Mouse (Mus musculus): ENCODE results near the gene Sgms1. TPM values are rescaled to one million over a fixed set of nuclear protein-coding genes. Genes with fewer than 3 reads are reported as not detected.

The Sgms1 gene
- polyA plus RNA-seq (2012; ENCODE audit: insufficient read depth, insufficient read length, missing spikeins) = 14.6 and 17.3 TPM in 2 replicates

DNA sequence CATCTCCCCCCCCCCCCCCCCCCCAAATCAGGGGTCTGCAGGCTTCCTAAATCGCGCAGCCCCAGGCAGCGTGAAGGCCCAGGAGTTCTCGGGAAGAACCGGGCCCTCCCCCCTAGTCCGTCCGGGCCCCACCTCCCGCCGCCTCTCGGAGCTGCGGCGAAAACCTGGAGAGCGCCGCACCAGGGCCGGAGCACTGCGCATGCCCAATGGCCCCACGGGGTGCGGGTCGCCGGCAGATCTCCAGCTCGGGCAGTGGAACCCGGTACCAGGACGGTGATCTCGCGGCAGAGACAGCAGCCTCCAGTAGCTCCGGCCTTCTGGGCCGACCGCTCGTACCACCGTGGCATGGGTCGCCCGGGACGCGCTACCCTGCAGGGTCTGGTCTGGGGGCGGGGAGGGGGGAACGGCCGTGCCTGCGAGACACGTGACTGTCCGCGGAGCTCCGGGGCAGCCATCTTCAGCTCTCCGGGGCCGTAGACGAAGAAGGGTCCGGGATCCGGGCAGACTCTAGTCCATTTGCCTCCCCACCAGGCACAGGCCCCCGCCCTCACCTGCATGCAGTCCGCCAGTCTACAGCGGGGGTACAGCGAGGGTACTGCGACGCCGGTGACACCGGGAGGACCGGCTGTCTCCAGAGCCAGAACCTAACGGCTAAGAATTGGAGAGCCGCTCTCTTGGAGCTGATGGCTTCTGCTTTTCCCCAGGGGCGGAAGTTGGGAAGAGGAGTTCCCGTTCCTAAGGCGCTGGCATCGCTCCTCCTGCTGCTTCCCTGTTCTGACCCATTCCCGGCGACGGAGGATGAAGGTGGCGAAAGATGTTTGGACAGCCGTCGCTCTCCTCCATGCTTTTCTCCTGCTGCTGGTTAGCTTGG, at the start of gene Sgms1:
TSS of gene Sgms1 (minus strand) at position 714 of the 871 bp plus-strand sequence.
- H3K27ac ChIP-seq (replicated peaks; ENCODE audit: low read depth, low read length) = peak within 1 kb of the TSS; percentile 97
- 0 out of 2 replicates have a peak, but pooled peaks cover 2% of the 10 kb centered on the region for H3K4me1 ChIP-seq (ENCODE audit: control insufficient read depth, insufficient read depth, insufficient read length, low read length)
- peak within 1 kb of the TSS; percentile 94 for H3K4me3 ChIP-seq (ENCODE audit: insufficient read depth, low read depth, low read length)

GRCm38 (mm10) chr19:32425856-32426255, 36.3 kb upstream of the Sgms1 start:
- Histone ChIP-seq H3K27ac (replicated peaks; ENCODE audit: low read depth, low read length) (no peak overlapping the region), H3K4me3 (ENCODE audit: insufficient read depth, low read depth, low read length) (no peak overlapping the region), H3K4me1 (ENCODE audit: control insufficient read depth, insufficient read depth, insufficient read length, low read length) (no peaks in the 10 kb centered on the region)

DNA sequence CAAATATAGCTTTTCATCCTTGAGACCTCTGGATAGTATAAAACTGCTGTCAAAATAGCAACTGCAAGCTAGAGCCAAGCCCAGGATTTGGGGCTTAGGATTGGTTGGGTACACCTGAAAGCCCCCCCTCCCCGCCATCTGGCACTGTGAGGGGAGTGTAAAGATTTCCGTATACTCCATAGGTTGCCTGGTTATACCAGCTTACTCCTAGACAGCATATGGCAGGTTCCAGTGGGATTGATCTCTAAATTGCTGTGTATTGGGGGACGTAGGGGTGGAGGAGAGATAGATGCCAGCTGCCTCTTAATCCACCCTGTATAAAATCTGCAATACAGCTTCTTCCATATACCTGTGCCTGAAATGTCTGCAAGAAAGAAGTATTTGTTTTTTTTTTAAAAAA, 35.2 kb upstream of the Sgms1 start:
- H3K27ac ChIP-seq (replicated peaks; ENCODE audit: low read depth, low read length) = no peak overlapping the region
- no peak overlapping the region for H3K4me3 ChIP-seq (ENCODE audit: insufficient read depth, low read depth, low read length)
- H3K4me1 ChIP-seq (ENCODE audit: control insufficient read depth, insufficient read depth, insufficient read length, low read length) = no peaks in the 10 kb centered on the region

DNA sequence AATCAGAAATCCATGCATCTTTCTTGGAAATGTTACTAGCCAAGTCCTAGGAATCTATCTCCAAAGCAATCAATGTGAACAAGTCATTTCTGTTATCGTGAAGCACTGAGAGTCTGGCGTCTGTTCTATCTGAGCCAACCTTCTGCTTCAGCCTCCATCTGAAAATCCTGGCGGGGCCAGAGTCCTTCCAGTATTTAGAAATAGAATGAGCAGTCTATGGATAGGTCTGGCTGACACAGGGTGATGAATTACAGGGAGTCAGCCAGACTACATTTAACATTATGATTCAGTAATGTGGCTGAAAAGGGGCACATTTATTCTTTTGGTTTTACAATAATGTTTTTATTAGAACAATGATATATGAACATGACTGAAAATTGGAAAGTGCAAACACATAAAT, 29.6 kb upstream of the Sgms1 start:
- Histone ChIP-seq H3K4me3 (ENCODE audit: insufficient read depth, low read depth, low read length) (no peak overlapping the region), H3K27ac (replicated peaks; ENCODE audit: low read depth, low read length) (no peak overlapping the region), H3K4me1 (ENCODE audit: control insufficient read depth, insufficient read depth, insufficient read length, low read length) (no peaks in the 10 kb centered on the region)

GRCm38 (mm10) chr19:32416692-32417317, 27.3 kb upstream of the Sgms1 start:
- H3K4me3 ChIP-seq (ENCODE audit: insufficient read depth, low read depth, low read length) = no peak overlapping the region
- no peak overlapping the region for H3K27ac ChIP-seq (replicated peaks; ENCODE audit: low read depth, low read length)
- no peaks in the 10 kb centered on the region for H3K4me1 ChIP-seq (ENCODE audit: control insufficient read depth, insufficient read depth, insufficient read length, low read length)

DNA sequence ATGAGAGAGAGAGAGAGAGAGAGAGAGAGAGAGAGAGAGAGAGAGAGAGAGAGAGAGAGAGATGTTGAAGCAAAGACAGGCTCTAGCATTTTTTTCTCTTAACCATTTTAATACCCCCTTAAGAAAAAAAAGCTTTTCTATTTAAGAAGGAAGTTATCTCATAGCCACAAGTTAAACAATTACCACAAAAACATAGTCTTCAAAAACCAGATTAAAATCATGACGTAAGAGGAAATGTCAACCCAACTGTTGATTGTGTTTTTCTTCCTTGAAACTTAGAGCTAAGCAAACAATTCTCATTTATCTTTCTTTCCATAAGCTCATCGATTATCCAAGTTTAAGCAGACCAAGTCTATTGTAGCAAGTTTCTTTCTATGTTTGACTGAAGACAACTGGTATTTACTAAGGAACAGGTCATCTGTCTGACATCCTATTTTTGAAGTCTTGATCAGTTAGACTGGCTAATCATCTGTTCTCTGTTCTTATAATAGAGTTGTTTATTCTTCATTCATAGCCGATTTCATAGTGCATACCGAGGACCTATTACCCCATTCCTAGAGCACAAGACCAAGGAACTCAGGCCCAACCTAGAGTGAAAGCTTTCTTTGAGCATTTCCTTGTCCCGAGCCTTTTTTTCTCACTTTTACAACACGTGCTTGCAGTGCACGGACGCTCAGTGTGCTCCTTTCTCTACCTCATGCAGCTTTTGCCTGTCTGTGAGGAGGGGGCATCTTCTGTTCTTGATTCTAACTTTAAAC, 20.3 kb upstream of the Sgms1 start:
- H3K4me1 ChIP-seq (ENCODE audit: control insufficient read depth, insufficient read depth, insufficient read length, low read length) = no peaks in the 10 kb centered on the region
- no peak overlapping the region for H3K4me3 ChIP-seq (ENCODE audit: insufficient read depth, low read depth, low read length)
- H3K27ac ChIP-seq (replicated peaks; ENCODE audit: low read depth, low read length) = no peak overlapping the region

DNA sequence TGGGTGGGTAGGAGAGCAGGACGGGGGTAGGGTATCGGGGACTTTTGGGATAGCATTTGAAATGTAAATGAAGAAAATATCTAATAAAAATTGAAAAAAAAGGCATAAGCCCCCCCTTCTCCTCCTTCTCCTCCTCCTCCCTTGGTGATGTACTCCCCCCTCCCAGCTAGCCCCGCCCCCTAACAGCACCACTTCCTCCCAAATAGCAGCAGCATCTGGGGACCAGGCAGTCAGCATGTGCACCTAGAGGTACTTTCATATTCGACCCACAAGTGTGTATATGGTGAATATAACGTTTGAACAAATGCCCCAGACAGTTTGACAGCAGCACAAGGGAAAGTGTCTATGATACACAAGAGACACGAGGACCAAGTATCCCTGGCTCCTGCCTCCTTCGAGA, 17.2 kb upstream of the Sgms1 start:
- H3K4me3 ChIP-seq (ENCODE audit: insufficient read depth, low read depth, low read length) = no peak overlapping the region
- H3K4me1 ChIP-seq (ENCODE audit: control insufficient read depth, insufficient read depth, insufficient read length, low read length) = no peaks in the 10 kb centered on the region
- H3K27ac ChIP-seq (replicated peaks; ENCODE audit: low read depth, low read length) = no peak overlapping the region

DNA sequence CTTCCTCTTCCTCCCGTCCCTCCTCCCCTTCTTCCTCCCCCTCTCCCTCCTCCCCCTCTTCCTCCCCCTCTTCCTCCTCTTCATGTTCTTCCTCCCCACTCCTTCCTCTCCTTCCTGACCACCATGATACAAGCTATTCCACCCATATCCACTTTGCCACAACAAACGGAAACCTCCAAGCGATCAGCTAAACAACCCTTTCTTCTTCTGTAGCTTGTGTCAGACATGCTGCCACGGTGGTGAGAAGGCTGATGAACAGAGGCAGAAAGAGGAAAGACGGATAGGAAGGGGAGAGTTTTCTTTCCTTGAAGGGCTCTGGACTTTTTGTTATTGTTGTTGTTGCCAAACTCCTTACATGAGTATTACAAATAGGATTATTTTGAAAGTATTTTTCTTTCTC, 14.9 kb upstream of the Sgms1 start:
- Histone ChIP-seq H3K27ac (replicated peaks; ENCODE audit: low read depth, low read length) (no peak overlapping the region), H3K4me3 (ENCODE audit: insufficient read depth, low read depth, low read length) (no peak overlapping the region)

DNA sequence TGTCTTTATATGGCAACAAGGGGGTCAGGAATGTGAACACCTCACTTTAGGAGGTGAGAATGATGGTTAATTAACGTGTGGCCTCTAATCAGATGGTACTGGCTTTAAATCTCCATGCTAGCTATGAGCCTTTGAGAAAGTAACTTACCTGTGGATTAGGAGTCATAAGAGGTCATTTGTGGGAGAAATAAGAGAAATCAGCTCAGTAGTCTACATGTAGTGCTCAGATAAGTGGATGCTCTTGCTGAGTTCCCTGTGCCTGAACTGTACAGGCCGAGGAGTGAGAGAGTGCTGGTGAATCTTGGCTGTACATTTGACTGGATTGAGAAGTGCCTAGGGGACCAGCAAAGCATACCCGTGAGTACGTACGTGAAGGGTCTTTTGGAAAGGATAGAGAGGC, 14.3 kb upstream of the Sgms1 start:
- no peak overlapping the region for H3K4me3 ChIP-seq (ENCODE audit: insufficient read depth, low read depth, low read length)
- H3K4me1 ChIP-seq (ENCODE audit: control insufficient read depth, insufficient read depth, insufficient read length, low read length) = no peaks in the 10 kb centered on the region
- H3K27ac ChIP-seq (replicated peaks; ENCODE audit: low read depth, low read length) = no peak overlapping the region

More for the DNA sequence above, 14.9 kb upstream of the Sgms1 start:
- H3K4me1 ChIP-seq (ENCODE audit: control insufficient read depth, insufficient read depth, insufficient read length, low read length) = no peaks in the 10 kb centered on the region

DNA sequence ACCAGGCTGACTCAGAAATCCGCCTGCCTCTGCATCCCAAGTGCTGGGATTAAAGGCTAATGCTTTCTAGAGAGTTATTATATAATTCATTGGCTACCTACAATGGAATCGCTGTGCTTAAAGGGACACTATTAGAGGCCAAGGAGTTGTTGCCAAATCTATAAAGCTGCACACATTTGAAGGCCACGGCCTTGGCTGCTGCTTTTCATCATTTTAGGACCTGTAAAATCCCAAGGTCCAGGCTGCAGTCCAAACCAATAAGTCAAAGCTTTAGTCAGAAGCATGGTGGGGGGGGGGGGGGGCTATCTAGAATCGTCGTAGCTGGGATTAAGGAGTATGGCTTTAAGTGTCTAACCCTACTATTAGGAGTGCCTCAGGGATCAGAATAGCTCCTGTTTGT, 9.0 kb upstream of the Sgms1 start:
- Histone ChIP-seq H3K4me1 (ENCODE audit: control insufficient read depth, insufficient read depth, insufficient read length, low read length) (no peaks in the 10 kb centered on the region), H3K4me3 (ENCODE audit: insufficient read depth, low read depth, low read length) (no peak overlapping the region), H3K27ac (replicated peaks; ENCODE audit: low read depth, low read length) (no peak overlapping the region)

DNA sequence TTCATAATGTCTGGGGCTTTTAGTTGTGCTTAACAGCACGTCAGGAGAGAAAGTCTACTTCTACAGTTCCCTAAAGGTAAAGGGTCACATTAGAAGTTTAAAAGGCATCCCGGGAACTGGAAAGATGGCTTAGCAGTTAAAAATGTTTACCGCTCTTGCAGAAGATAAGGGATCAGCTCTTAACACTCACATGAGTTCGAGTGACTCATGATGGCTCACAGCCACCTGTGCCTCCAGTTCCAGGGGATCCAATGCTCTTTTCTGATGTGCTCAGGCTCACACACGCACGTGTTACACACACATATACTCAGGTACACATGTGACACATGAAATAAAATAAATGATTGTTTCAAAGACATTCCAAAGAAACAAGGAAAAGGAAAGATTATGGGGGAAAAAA, 6.8 kb upstream of the Sgms1 start:
- Histone ChIP-seq H3K4me1 (ENCODE audit: control insufficient read depth, insufficient read depth, insufficient read length, low read length) (no peaks in the 10 kb centered on the region), H3K4me3 (ENCODE audit: insufficient read depth, low read depth, low read length) (no peak overlapping the region), H3K27ac (replicated peaks; ENCODE audit: low read depth, low read length) (no peak overlapping the region)

GRCm38 (mm10) chr19:32394825-32395224, 5.3 kb upstream of the Sgms1 start:
- Histone ChIP-seq H3K4me3 (ENCODE audit: insufficient read depth, low read depth, low read length) (no peak overlapping the region), H3K4me1 (ENCODE audit: control insufficient read depth, insufficient read depth, insufficient read length, low read length) (no peaks in the 10 kb centered on the region), H3K27ac (replicated peaks; ENCODE audit: low read depth, low read length) (no peak overlapping the region)

DNA sequence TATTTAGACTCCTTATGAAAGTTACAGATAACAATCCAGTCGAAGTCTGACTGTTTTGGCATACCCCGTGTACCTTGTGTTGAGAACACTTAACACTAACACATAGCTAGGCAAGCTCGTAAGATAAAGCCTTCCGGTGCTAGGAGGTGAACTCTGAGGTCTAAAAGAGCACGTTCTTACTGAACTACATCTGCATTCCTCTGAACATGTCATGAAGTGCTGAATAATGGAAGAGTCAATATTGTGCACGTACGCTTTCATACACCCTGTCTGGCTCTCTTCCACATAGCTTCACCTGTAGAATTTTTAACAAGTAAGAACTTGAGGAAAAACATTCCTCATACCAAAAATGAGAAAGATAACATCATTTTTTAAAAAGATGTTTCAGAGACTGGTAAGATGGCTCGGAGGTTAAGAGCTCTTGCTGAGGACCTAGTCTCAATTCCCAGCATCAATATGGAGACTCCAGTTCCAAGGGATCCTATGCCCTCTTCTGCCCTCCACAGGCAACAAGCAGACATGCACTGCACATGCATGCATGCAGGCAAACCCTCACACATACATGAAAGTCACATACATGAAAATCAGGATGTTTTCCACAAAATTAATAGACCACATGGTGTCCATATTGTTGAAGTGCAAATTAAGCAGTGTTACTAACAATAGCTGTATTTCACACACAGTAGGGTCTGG, 4.4 kb upstream of the Sgms1 start:
- no peak overlapping the region for H3K27ac ChIP-seq (replicated peaks; ENCODE audit: low read depth, low read length)
- no peaks in the 10 kb centered on the region for H3K4me1 ChIP-seq (ENCODE audit: control insufficient read depth, insufficient read depth, insufficient read length, low read length)
- no peak overlapping the region for H3K4me3 ChIP-seq (ENCODE audit: insufficient read depth, low read depth, low read length)

DNA sequence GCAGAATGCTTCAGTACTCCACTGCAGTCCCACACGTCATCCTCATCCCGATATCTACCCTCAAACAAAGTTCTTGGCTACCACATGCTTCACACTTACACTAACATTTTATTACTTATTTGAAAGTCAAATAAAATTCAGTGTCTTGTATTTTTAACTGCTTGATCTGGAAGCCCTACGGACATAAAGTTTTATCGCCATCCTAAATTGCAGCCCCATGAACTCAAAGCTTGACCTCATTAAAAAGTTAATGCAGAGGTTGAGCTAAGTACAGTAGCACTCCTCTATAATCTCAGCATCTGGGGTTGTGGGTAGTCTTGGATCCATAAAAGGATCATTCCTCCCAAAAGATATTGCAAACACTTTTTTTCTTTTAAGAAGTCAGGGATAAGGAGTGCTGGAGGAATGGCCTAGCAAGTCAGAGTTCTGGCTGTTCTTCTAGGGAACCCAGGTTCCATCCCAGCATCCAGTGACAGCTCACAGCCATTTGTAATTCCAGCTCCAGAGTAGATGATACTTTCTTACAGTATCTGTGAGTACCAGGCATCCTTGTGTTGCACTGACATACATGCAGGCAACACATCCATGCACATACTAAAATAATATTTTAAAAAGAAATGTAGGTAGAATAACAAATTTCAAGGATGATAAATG, 3.7 kb upstream of the Sgms1 start:
- Histone ChIP-seq H3K4me1 (ENCODE audit: control insufficient read depth, insufficient read depth, insufficient read length, low read length) (no peaks in the 10 kb centered on the region), H3K4me3 (ENCODE audit: insufficient read depth, low read depth, low read length) (no peak overlapping the region), H3K27ac (replicated peaks; ENCODE audit: low read depth, low read length) (no peak overlapping the region)

Measured in brown adipose tissue, adult 24 weeks (tissue).